In genomic region chr11:72092390-72092789, GRCm38 (mm10) we compare ENCODE assay signal across 19 mouse cellular contexts. TPM values are rescaled to one million over a fixed set of nuclear protein-coding genes. Genes with fewer than 3 reads are reported as not detected.
"Had no signal": no experiment of that assay in that cellular context is flagged by ENCODE, and none has a peak within 500 bp of the region (broad histone marks: within the 10 kb centered on the region; RNA-seq: fewer than 3 reads in every experiment).

No protein-coding gene starts in this region.

- H3K4me2 ChIP-seq: liver, embryonic 15.5 days; lung, embryonic 15.5 days; midbrain, embryonic 11.5 days; midbrain, embryonic 13.5 days; midbrain, embryonic 15.5 days; neural tube, embryonic 13.5 days; neural tube, embryonic 15.5 days; stomach, embryonic 15.5 days had no signal

- H3K27me3 ChIP-seq: liver, embryonic 15.5 days; lung, embryonic 15.5 days; midbrain, embryonic 13.5 days; midbrain, embryonic 15.5 days; neural tube, embryonic 13.5 days; neural tube, embryonic 15.5 days; stomach, embryonic 15.5 days had no signal

- DNase-seq: liver, postnatal 0 days; lung, adult 2 months; lung, postnatal 14 days; lung, postnatal 36 days; right cerebral cortex, postnatal 14 days; thymus, adult 2 months; thymus, postnatal 25 days; thymus, postnatal 4 days had no signal

- H3K4me3 ChIP-seq: liver, embryonic 15.5 days; lung, embryonic 15.5 days; midbrain, embryonic 13.5 days; midbrain, embryonic 15.5 days; neural tube, embryonic 13.5 days; neural tube, embryonic 15.5 days; stomach, embryonic 15.5 days had no signal

- H3K36me3 ChIP-seq: liver, embryonic 15.5 days; lung, embryonic 15.5 days; midbrain, embryonic 13.5 days; midbrain, embryonic 15.5 days; neural tube, embryonic 13.5 days; neural tube, embryonic 15.5 days; stomach, embryonic 15.5 days had no signal

RNA-seq across cellular contexts. Expression of gene Pitpnm3, which starts 43.2 kb away (rescaled TPM):
- total RNA-seq: megakaryocyte progenitor cell, adult 5-6 weeks; monocyte, adult 5-6 weeks had no signal
- polyA plus RNA-seq: liver, embryonic 15.5 days; liver, postnatal 0 days; macrophage had no signal

RNA-seq across cellular contexts. Expression of gene Pimreg, which starts 50.6 kb away (rescaled TPM):
- total RNA-seq: monocyte, adult 5-6 weeks had no signal
